Mouse (Mus musculus) bone marrow, adult 2 months (tissue): ENCODE measurements at regions not wholly inside any gene's neighbourhood (a gene's known extent, or its start where the extent isn't known, plus 50 kb on each side); places are given as distances from the start of the nearest gene placed in this dataset.
"Not testable (repeated sequence)": the region's sequence is repeated elsewhere in the genome, so short reads cannot be mapped to it uniquely, and the experiment has no call there.

ENCODE experiments used
- H3K27ac ChIP-seq: fragments of 200-500 bp; 2 replicates; pipeline ENCODE4 v1.5.1; 2012; ENCODE audit warnings: low read depth, mild to moderate bottlenecking, control low read depth, inconsistent platforms, low read length; ENCODE audit not compliant: control insufficient read depth, poor library complexity, insufficient read depth
- H3K4me1 ChIP-seq: fragments of 200-500 bp; 2 replicates; pipeline ENCODE4 v1.6.1; 2011; ENCODE audit warnings: low read length; ENCODE audit not compliant: control insufficient read depth, insufficient read depth
- H3K4me3 ChIP-seq: fragments of 200-500 bp; replicated peaks from 2 replicates; pipeline ENCODE3; 2011; ENCODE audit warnings: mild to moderate bottlenecking, low read depth, low read length, control low read depth; ENCODE audit not compliant: control insufficient read depth
- CTCF ChIP-seq: fragments of 200-500 bp; IDR thresholded peaks from 2 replicates; pipeline ENCODE4 v1.5.1; 2011; ENCODE audit warnings: low read length, control low read depth; ENCODE audit not compliant: control insufficient read depth, insufficient read depth
- POLR2A ChIP-seq: fragments of 200-500 bp; IDR thresholded peaks from 2 replicates; pipeline ENCODE4 v1.6.1; 2011; ENCODE audit warnings: low read depth, mild to moderate bottlenecking, control low read depth, low read length, borderline replicate concordance; ENCODE audit not compliant: control insufficient read depth
- WGBS: fragments of 180-500 bp; shearing (Covaris S2); methylation state at CpG from one replicate; pipeline ENCODE4 v1.1.7; 2018; 5-methylcytosine and 5-hydroxymethylcytosine counted together

- TF ChIP-seq CTCF (no peak), POLR2A (no peak)
- Histone ChIP-seq H3K27ac (no peak overlapping the region), H3K4me1 (no peaks in the 10 kb centered on the region), H3K4me3 (no peak overlapping the region)
Measured at GRCm38 (mm10) chr6:24342471-24342870, 172.4 kb downstream of the Iqub start.

DNA sequence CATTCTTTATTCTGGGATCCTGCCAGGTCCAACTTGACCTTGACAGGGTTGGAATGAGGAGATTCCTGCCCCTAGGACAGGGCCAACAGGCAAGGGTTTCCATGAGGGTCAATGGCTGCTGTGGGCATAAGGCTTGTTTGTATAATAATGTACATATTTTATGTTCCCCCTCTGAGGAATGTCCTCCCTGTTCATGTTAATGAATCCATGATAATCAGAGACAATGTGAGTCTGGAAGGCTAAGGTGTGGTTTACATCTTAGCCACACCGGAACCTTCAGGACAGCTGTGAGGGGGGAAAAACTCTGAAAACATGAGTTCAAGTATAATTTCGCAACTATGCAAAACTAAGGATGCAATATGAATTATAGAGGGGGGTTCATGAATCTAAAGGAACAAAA, 172.8 kb downstream of the Iqub start:
- H3K4me1 ChIP-seq: no peaks in the 10 kb centered on the region
- WGBS: 68% methylated on average over 2 of the region's 2 CpGs
- no peak overlapping the region for H3K4me3 ChIP-seq
- no peak overlapping the region for H3K27ac ChIP-seq
- TF ChIP-seq CTCF: no peak
- TF ChIP-seq POLR2A: no peak

GRCm38 (mm10) chr6:24340107-24340506, 172.2 kb upstream of the Slc13a1 start:
- H3K4me1 ChIP-seq, H3K4me3 ChIP-seq, H3K27ac ChIP-seq: not testable (repeated sequence)
- WGBS: 58% methylated on average over 4 of the region's 4 CpGs

DNA sequence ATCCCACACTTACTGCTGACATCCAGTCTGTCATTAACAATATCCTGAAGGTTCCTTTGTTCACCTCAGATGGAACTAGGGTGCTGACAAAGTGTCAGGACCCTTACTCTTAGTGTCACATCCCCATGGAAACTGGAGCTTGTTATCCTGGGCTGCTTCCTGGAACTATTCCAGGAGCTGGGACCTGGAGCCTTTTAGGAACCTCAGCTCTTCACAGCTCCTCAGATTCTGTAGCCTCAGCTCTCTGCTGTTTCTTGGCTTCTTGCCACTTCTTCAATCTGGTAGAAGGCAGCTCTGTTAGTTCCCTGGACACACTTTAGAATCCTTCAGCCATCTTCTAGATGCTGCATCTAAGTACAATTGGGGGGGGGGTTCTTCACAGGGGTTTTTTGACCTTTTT, 157.3 kb upstream of the Slc13a1 start:
- Histone ChIP-seq H3K4me3 (no peak overlapping the region), H3K27ac (no peak overlapping the region), H3K4me1 (no peaks in the 10 kb centered on the region)
- TF ChIP-seq CTCF: no peak
- no peak for TF ChIP-seq POLR2A

GRCm38 (mm10) chr6:24324718-24325117, 156.8 kb upstream of the Slc13a1 start:
- WGBS: 70% methylated on average over 3 of the region's 3 CpGs

DNA sequence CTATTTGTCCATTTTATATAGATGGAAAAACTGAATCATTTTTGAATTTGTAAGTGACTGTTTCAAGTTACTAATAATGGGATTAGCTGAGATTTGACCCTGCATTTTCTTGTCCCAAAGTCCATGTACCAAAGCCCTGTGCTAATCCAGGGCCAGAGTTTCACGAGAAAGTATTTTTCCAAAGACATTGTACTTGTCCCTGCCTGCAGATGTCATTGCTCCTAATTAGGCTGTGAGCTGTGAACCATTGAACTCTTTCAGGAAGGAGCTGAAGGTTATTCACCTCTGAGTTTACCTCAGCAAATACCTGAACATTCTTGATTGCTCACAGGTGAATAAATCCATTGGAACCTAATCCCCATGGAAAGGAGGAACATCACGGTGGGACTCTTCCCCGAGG, 154.5 kb upstream of the Slc13a1 start:
- H3K4me1 ChIP-seq: no peaks in the 10 kb centered on the region
- no peak overlapping the region for H3K27ac ChIP-seq
- TF ChIP-seq CTCF (no peak), POLR2A (no peak)
- WGBS: 72% methylated on average over 3 of the region's 3 CpGs
- no peak overlapping the region for H3K4me3 ChIP-seq

More at GRCm38 (mm10) chr6:24324718-24325117, 156.8 kb upstream of the Slc13a1 start:
- H3K27ac ChIP-seq: no peak overlapping the region
- no peak overlapping the region for H3K4me3 ChIP-seq
- TF ChIP-seq POLR2A: no peak
- H3K4me1 ChIP-seq: no peaks in the 10 kb centered on the region

DNA sequence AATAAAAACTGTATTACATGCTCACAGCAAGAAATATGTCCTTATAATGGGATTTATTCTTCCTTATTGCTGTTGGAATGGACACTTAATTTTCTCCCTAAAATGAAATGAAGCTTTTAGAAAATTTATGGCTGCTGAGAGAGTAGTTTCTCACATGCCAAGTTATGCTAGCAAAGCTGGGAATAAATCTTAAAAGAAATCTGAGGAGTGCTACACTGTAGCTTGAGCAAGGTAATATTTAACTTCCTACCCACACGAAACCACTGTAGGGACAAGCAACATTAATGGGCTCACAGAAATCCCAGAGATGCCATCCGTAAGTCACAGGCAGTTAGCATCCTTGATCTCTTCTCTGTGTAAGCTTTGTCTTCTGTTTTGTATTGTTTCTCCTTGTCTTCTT, 151.0 kb upstream of the Slc13a1 start:
- Histone ChIP-seq H3K4me1 (no peaks in the 10 kb centered on the region), H3K27ac (no peak overlapping the region), H3K4me3 (no peak overlapping the region)
- 83% methylated on average over 2 of the region's 2 CpGs for WGBS
- TF ChIP-seq CTCF (no peak), POLR2A (no peak)

DNA sequence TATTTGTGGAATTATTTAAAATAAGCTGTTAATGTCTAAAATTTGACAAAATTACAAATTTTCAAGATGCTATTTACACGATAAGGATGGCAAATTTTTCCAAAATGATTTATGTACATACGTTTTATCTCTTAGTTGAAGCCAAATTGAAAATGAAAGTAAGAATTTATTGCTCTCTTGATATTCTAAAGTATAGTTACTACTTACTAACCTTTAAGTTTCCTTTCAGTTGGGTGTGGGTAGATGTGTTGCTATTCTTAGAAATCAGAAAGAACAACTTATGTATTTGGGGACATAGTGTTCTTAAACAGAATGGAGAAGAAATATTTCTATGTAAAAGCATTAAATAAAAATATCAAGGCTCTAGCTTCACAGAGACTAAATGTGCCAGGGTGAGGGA, 142.8 kb upstream of the Slc13a1 start:
- WGBS: 9% methylated on average over 2 of the region's 2 CpGs
- TF ChIP-seq CTCF (no peak), POLR2A (no peak)
- H3K27ac ChIP-seq: no peak overlapping the region
- no peak overlapping the region for H3K4me3 ChIP-seq
- H3K4me1 ChIP-seq: no peaks in the 10 kb centered on the region

DNA sequence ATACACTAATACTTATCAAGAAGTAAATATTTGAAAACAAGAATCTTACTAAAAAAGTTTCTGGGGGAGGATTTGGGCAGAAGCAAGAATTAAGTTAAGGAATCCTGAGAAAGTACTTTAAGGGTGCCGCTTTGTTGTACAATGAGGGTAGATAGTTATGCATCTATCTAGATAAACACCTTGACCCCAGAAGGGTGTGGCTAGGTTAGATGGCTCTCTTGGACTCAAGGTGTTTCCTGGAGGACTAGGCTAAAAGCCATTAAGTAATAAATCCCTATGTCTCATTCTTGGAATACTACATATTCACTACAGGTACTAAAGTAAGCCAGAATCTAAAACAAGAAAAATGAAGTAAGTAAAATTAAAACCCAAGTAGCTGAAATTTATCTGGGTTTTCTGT, 141.9 kb upstream of the Slc13a1 start:
- H3K4me1 ChIP-seq: no peaks in the 10 kb centered on the region
- no peak overlapping the region for H3K27ac ChIP-seq
- TF ChIP-seq POLR2A (no peak), CTCF (no peak)
- no peak overlapping the region for H3K4me3 ChIP-seq
- WGBS: 68% methylated on average over 1 of the region's 1 CpGs

DNA sequence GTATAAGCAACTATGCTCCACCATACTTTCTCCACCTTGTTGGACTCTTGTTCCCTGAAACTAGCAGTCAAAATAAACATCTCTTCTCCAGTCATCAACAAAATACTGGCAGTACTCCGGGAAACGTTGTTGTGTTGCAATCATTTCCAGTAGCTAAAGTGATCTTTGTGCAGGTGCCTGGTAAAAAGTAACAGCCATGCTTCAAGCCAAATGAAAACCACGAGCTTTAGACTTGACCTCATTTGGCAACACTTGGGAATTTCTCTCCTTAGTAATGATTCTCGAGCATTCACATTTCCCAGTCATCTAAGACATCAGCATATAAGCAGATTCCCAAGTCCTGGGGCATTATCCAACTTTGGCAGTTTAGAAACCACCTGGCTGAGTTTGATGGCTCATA, 133.8 kb upstream of the Slc13a1 start:
- H3K27ac ChIP-seq: no peak overlapping the region
- TF ChIP-seq CTCF (no peak), POLR2A (no peak)
- H3K4me3 ChIP-seq: no peak overlapping the region
- WGBS: 73% methylated on average over 4 of the region's 4 CpGs
- H3K4me1 ChIP-seq: no peaks in the 10 kb centered on the region
